27 mouse cellular contexts compared by ENCODE assay signal in genomic region chr2:123887587-123887986, GRCm38 (mm10).
A peak's percentile ranks its signal among the peaks of the same experiment; 100 is the strongest.
DNase-seq lines count a peak whose midpoint lies in the region; ATAC-seq and TF ChIP-seq lines count a peak whose summit lies in the region.
"Had no signal": no experiment of that assay in that cellular context is flagged by ENCODE, and none has a peak within 500 bp of the region (broad histone marks: within the 10 kb centered on the region; RNA-seq: fewer than 3 reads in every experiment).

No protein-coding gene starts in this region.

- H3K4me1 ChIP-seq in kidney, postnatal 0 days (replicated peaks; ENCODE audit: insufficient read depth, low read length): no peaks in the 10 kb centered on the region
- no peaks in the 10 kb centered on the region for H3K4me1 ChIP-seq in lung, embryonic 15.5 days
- H3K4me1 ChIP-seq in intestine, postnatal 0 days (replicated peaks; ENCODE audit: control insufficient read depth, insufficient read depth, low read length): no peaks in the 10 kb centered on the region
- H3K4me1 ChIP-seq: heart, embryonic 12.5 days; heart, embryonic 15.5 days; hindbrain, embryonic 10.5 days; hindbrain, embryonic 13.5 days had no signal

- no peak for TF ChIP-seq CTCF in kidney, postnatal 0 days (IDR thresholded peaks at IDR 0.05; ENCODE audit: low read depth)
- TF ChIP-seq CTCF in intestine, postnatal 0 days (IDR thresholded peaks at IDR 0.05; ENCODE audit: low read depth): no peak

- H3K4me3 ChIP-seq in kidney, postnatal 0 days (replicated peaks; ENCODE audit: low read depth, low read length): no peak overlapping the region
- no peak overlapping the region for H3K4me3 ChIP-seq in lung, embryonic 15.5 days
- H3K4me3 ChIP-seq in intestine, postnatal 0 days (ENCODE audit: low read depth, low read length): no peak overlapping the region
- H3K4me3 ChIP-seq: heart, embryonic 12.5 days; heart, embryonic 15.5 days; hindbrain, embryonic 10.5 days; hindbrain, embryonic 13.5 days had no signal

- H3K27me3 ChIP-seq in kidney, postnatal 0 days (ENCODE audit: insufficient read depth, low read length): no peaks in the 10 kb centered on the region
- no peaks in the 10 kb centered on the region for H3K27me3 ChIP-seq in lung, embryonic 15.5 days
- no peaks in the 10 kb centered on the region for H3K27me3 ChIP-seq in intestine, postnatal 0 days (replicated peaks; ENCODE audit: control insufficient read depth, insufficient read depth, low read length)
- H3K27me3 ChIP-seq: CH12.LX; heart, embryonic 12.5 days; heart, embryonic 15.5 days; hindbrain, embryonic 13.5 days; Patski had no signal

- WGBS in kidney, postnatal 0 days: 69% methylated on average over 2 of the region's 2 CpGs
- WGBS in lung, embryonic 15.5 days: 47% methylated on average over 2 of the region's 2 CpGs
- WGBS in intestine, postnatal 0 days: 71% methylated on average over 2 of the region's 2 CpGs

- H3K36me3 ChIP-seq in kidney, postnatal 0 days (ENCODE audit: insufficient read depth, low read length): no peaks in the 10 kb centered on the region
- H3K36me3 ChIP-seq in lung, embryonic 15.5 days: no peaks in the 10 kb centered on the region
- no peaks in the 10 kb centered on the region for H3K36me3 ChIP-seq in intestine, postnatal 0 days (ENCODE audit: control insufficient read depth, insufficient read depth)
- H3K36me3 ChIP-seq: G1E; heart, embryonic 12.5 days; heart, embryonic 15.5 days; hindbrain, embryonic 10.5 days; hindbrain, embryonic 13.5 days had no signal

- no peaks in the 10 kb centered on the region for H3K9me3 ChIP-seq in kidney, postnatal 0 days (replicated peaks; ENCODE audit: low read length)
- H3K9me3 ChIP-seq in lung, embryonic 15.5 days: no peaks in the 10 kb centered on the region
- H3K9me3 ChIP-seq in intestine, postnatal 0 days (ENCODE audit: control insufficient read depth): no peaks in the 10 kb centered on the region
- H3K9me3 ChIP-seq: heart, embryonic 12.5 days; heart, embryonic 15.5 days; hindbrain, embryonic 10.5 days; hindbrain, embryonic 13.5 days had no signal

- no peak overlapping the region for H3K27ac ChIP-seq in kidney, postnatal 0 days
- H3K27ac ChIP-seq in lung, embryonic 15.5 days: no peak overlapping the region
- H3K27ac ChIP-seq in intestine, postnatal 0 days (ENCODE audit: low read depth, low read length): no peak overlapping the region
- H3K27ac ChIP-seq: heart, embryonic 15.5 days; hindbrain, embryonic 10.5 days; hindbrain, embryonic 13.5 days had no signal

- no peak overlapping the region for H3K4me2 ChIP-seq in kidney, postnatal 0 days (ENCODE audit: low read length)
- no peak overlapping the region for H3K4me2 ChIP-seq in lung, embryonic 15.5 days
- no peak overlapping the region for H3K4me2 ChIP-seq in intestine, postnatal 0 days (replicated peaks; ENCODE audit: low read depth)
- H3K4me2 ChIP-seq: heart, embryonic 12.5 days; heart, embryonic 15.5 days; hindbrain, embryonic 13.5 days had no signal

- ATAC-seq in kidney, postnatal 0 days (replicated peaks; ENCODE audit: low FRiP score, low read depth): no peak
- peak; percentile 49; the same call in 1 of the 2 replicates for ATAC-seq in lung, embryonic 15.5 days (ENCODE audit: borderline replicate concordance, extremely low read depth, low FRiP score, low TSS enrichment)
- no peak for ATAC-seq in intestine, postnatal 0 days
- ATAC-seq: forebrain, embryonic 14.5 days; forebrain, postnatal 0 days; Patski had no signal

- H3K9ac ChIP-seq in kidney, postnatal 0 days (ENCODE audit: low read depth, low read length): no peak overlapping the region
- no peak overlapping the region for H3K9ac ChIP-seq in lung, embryonic 15.5 days
- H3K9ac ChIP-seq in intestine, postnatal 0 days (ENCODE audit: low read depth, low read length): no peak overlapping the region
- H3K9ac ChIP-seq: forebrain, postnatal 0 days; heart, embryonic 12.5 days; heart, embryonic 15.5 days; hindbrain, embryonic 13.5 days had no signal

- peak; percentile 4 for DNase-seq in kidney, postnatal 0 days (ENCODE audit: low spot score)
- DNase-seq in kidney, postnatal 14 days: no peak
- no peak for DNase-seq in lung, adult 18-20 months
- peak; percentile 3 for DNase-seq in lung, postnatal 14 days
- peak; percentile 13 to 42 for DNase-seq in lung, postnatal 4 days
- no peak for DNase-seq in thymus, postnatal 4 days
- DNase-seq: adrenal gland, postnatal 10 days; adrenal gland, postnatal 36 days; B cell, adult 2 months; cerebellum, adult 18-20 months; cerebellum, adult 9-10 months; cerebellum, postnatal 14 days; forebrain, postnatal 0 days; gastrocnemius, postnatal 25 days; heart, adult 18-20 months; heart, postnatal 10 days; heart, postnatal 36 days had no signal

Comparison
In these comparisons a context has a peak if more than half of its experiments do, and no peak if none do; other contexts are left out.
1. DNase-seq: peak in kidney, postnatal 0 days (single experiment), lung, postnatal 14 days (single experiment) and lung, postnatal 4 days (2 of 2); none in kidney, postnatal 14 days (single experiment), lung, adult 18-20 months (0 of 2) and thymus, postnatal 4 days (single experiment).